Mouse (Mus musculus) embryo, embryonic 9.5 days (tissue): ENCODE data around the gene Smim7.

Experiments used
- DNase-seq: peaks from one replicate; pipeline ENCODE4 v3.0.0-alpha.2; 2017; ENCODE audit errors: extremely low spot score

Smim7 gene

DNA sequence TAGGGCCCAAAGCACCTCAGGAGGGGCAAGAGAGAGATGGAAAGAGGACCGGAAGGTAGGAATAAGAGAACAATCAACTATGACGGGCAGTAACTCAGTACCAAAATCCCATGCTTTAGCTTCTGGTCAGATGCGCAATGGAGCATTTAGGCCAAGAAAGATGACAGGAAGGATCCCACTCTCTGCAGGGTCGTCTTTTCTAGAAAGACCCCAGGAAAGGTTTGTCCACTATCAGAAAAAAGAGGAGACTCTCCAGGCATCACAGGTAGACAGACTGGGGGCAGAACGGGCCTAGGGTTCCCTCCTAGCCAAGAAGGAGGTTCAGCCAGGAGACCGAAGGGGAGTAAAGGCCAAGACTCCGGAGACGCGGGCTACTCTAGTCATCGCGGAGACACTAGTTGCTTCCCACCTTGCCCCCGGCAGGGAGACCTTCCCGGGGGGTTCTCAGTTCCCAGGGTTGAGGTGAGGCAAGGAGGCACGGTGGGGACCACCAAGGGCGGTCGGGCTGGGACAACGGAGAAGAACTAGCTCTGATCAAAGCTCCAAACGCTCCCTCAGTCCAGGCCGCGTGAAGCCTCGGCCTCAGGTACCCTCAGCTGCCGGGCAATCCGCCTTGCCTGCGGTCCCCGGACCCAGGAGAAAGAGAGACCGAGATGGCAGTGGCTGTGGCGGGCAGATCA lies 23.6 kb downstream of the Smim7 start:
- DNase-seq = no peak

DNA sequence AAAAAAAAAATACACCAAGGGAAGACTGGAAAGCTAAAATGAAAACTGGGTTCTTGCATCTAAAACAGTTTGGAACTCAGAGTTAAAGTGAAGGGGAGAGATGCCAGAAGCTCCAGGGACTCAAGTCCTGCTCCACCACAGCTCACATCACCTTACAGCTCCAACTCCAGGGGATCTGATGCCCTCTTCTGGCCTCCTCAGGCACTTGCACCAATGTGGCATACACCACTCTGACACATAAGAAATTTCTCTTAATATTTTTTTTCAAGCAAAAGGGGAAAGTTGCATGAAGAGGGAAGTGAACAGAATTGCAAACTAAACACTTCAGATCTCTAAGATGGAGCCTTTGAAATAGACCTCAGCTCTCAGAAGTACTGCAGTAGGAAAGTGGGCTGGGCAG lies 31.7 kb downstream of the Smim7 start:
- DNase-seq = no peak

DNA sequence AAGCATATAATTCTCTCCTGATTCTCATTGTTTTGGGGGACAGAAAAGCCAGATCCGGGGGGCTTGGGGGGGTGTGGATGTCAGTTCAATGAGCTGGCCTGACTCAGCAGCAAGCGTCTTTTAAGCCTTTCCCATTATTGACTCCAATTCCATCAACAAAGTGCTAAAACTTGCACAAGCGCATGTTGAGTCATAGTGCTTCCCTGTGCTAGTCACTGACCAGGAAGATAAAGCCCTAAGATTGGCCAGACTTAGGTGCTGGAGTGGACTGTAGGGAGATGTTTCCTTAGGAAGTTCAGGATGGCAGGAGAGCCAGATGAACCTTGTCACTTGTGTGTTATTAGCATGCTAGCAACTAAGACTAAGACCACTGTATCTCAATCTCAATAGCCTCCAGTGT lies 36.0 kb downstream of the Smim7 start:
- no peak for DNase-seq

DNA sequence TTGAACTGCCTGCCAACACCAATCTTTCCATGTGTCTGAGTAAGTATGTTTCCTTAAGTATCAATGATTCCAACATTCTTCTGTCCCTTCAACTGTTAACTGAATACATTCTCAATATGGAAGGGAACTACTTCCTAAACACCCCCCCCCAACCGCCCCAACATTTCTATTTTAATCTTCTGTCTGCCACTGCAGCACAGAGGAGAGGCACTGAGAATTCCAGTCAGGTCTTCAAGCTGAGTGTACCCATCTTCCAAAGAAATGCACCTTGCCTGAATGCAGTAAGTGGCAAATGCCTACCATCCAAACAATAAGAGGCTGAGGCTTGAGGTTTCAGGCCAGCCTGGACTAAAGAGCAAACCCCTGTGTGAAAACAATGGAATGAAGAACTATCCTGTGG lies 38.8 kb downstream of the Smim7 start:
- DNase-seq = no peak

DNA sequence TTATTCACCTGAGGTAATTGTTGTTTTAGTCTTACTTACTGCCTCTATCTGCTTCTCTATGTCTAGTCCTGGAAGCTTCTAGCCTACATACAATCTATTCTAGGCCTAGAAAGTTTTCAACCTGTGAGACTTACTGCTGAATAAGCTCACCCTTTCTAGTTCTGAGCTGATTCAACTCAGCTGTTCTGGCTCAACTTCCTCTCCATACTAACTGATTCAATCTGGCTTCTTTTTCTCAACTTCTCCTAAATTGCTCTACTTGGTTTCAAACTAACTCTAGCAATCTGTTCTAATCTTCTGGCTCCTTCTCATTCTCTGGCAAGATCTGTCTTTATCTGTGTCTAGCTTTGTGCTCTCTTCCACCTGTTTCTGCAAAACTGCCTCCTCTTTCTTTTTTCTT lies 49.0 kb downstream of the Smim7 start:
- no peak for DNase-seq

DNA sequence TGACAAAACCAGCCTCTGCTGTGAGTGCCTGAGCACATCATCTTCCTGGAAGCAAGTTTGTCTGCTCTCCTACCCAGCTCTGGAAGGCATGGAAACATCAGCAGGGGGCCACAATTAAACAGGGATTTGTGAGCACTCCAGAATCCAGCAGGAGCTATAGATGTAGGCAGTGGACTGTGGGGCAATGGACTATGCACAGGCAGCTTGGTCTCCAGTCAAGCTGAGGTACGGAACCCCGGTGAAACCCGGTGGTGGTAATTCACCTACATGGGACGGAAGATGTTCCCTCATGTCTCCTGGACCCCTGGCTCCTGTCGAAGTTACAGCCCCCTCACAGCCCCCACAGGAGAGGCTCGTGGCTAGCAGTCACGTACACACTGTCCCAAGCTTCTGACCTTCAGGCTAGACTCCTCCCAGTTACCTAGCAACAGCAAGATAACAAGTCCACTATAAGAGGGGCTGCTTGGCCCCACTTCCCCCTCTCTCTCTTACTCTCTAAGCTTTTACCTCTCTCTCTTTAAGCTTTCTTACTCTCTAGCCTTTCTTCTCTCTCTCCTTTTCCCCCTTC lies 53.4 kb downstream of the Smim7 start:
- no peak for DNase-seq
